Mouse (Mus musculus): ENCODE results near the gene Dntt. TPM values are rescaled to one million over a fixed set of nuclear protein-coding genes. Genes with fewer than 3 reads are reported as not detected.

Dntt gene
- polyA plus RNA-seq, 1 experiment from 2014 or later = 0.17 TPM

- WGBS = 73% methylated on average over 8 of the region's 8 CpGs
- no peaks in the 10 kb centered on the region for H3K36me3 ChIP-seq (ENCODE audit: insufficient read depth, low read length)
- H3K9me3 ChIP-seq (replicated peaks; ENCODE audit: low read length) = no peaks in the 10 kb centered on the region
- H3K27ac ChIP-seq = no peak overlapping the region
- H3K27me3 ChIP-seq (ENCODE audit: insufficient read depth, low read length) = no peaks in the 10 kb centered on the region
- no peak for TF ChIP-seq CTCF (IDR thresholded peaks at IDR 0.05; ENCODE audit: low read depth)
- DNase-seq (ENCODE audit: low spot score) = no peak
- no peak for ATAC-seq (replicated peaks; ENCODE audit: low FRiP score, low read depth)
- H3K9ac ChIP-seq (ENCODE audit: low read depth, low read length) = no peak overlapping the region
- no peak overlapping the region for H3K4me2 ChIP-seq (ENCODE audit: low read length)
- H3K4me3 ChIP-seq (replicated peaks; ENCODE audit: low read depth, low read length) = no peak overlapping the region
- H3K4me1 ChIP-seq (replicated peaks; ENCODE audit: insufficient read depth, low read length) = no peaks in the 10 kb centered on the region
Measured at GRCm38 (mm10) chr19:41101390-41101789, 72.3 kb downstream of the Dntt start.

- Histone ChIP-seq H3K4me2 (ENCODE audit: low read length) (no peak overlapping the region), H3K27me3 (ENCODE audit: insufficient read depth, low read length) (no peaks in the 10 kb centered on the region), H3K4me1 (replicated peaks; ENCODE audit: insufficient read depth, low read length) (no peaks in the 10 kb centered on the region), H3K27ac (no peak overlapping the region), H3K9me3 (replicated peaks; ENCODE audit: low read length) (no peaks in the 10 kb centered on the region), H3K9ac (ENCODE audit: low read depth, low read length) (no peak overlapping the region), H3K4me3 (replicated peaks; ENCODE audit: low read depth, low read length) (no peak overlapping the region), H3K36me3 (ENCODE audit: insufficient read depth, low read length) (no peaks in the 10 kb centered on the region)
- ATAC-seq (replicated peaks; ENCODE audit: low FRiP score, low read depth) = no peak
- DNase-seq (ENCODE audit: low spot score) = peak; percentile 76
- WGBS = 41% methylated on average over 8 of the region's 8 CpGs
- TF ChIP-seq CTCF (IDR thresholded peaks at IDR 0.05; ENCODE audit: low read depth) = peak; percentile 78
Measured at GRCm38 (mm10) chr19:41104922-41105321, 75.8 kb downstream of the Dntt start.

- H3K27me3 ChIP-seq (ENCODE audit: insufficient read depth, low read length) = no peaks in the 10 kb centered on the region
- H3K36me3 ChIP-seq (ENCODE audit: insufficient read depth, low read length) = no peaks in the 10 kb centered on the region
- no peak overlapping the region for H3K4me2 ChIP-seq (ENCODE audit: low read length)
- no peaks in the 10 kb centered on the region for H3K9me3 ChIP-seq (replicated peaks; ENCODE audit: low read length)
- no peak overlapping the region for H3K4me3 ChIP-seq (replicated peaks; ENCODE audit: low read depth, low read length)
- WGBS = 29% methylated on average over 8 of the region's 8 CpGs
- no peak overlapping the region for H3K9ac ChIP-seq (ENCODE audit: low read depth, low read length)
- TF ChIP-seq CTCF (IDR thresholded peaks at IDR 0.05; ENCODE audit: low read depth) = no peak
- H3K4me1 ChIP-seq (replicated peaks; ENCODE audit: insufficient read depth, low read length) = no peaks in the 10 kb centered on the region
- ATAC-seq (replicated peaks; ENCODE audit: low FRiP score, low read depth) = no peak
- H3K27ac ChIP-seq = no peak overlapping the region
- DNase-seq (ENCODE audit: low spot score) = no peak
Measured at GRCm38 (mm10) chr19:41107530-41107929, 78.5 kb downstream of the Dntt start.

GRCm38 (mm10) chr19:41108666-41109065, 79.6 kb downstream of the Dntt start:
- Histone ChIP-seq H3K4me1 (replicated peaks; ENCODE audit: insufficient read depth, low read length) (no peaks in the 10 kb centered on the region), H3K4me2 (ENCODE audit: low read length) (no peak overlapping the region), H3K36me3 (ENCODE audit: insufficient read depth, low read length) (no peaks in the 10 kb centered on the region), H3K9me3 (replicated peaks; ENCODE audit: low read length) (no peaks in the 10 kb centered on the region), H3K4me3 (replicated peaks; ENCODE audit: low read depth, low read length) (no peak overlapping the region), H3K9ac (ENCODE audit: low read depth, low read length) (no peak overlapping the region), H3K27me3 (ENCODE audit: insufficient read depth, low read length) (no peaks in the 10 kb centered on the region), H3K27ac (no peak overlapping the region)
- no peak for DNase-seq (ENCODE audit: low spot score)
- no peak for ATAC-seq (replicated peaks; ENCODE audit: low FRiP score, low read depth)
- no peak for TF ChIP-seq CTCF (IDR thresholded peaks at IDR 0.05; ENCODE audit: low read depth)
- 89% methylated on average over 7 of the region's 7 CpGs for WGBS

Other genes starting within 250 kb of the Dntt start
- 8.8 and 9.0 TPM in 2 replicates for gene Ccnj, start 198.0 kb upstream of the Dntt start, polyA plus RNA-seq (2015; fragmentation: Nextera tagmentation; extraction: Ambion mirVana)
- gene Zfp518a, start 134.6 kb upstream of the Dntt start, polyA plus RNA-seq (2015; fragmentation: Nextera tagmentation; extraction: Ambion mirVana) = 9.3 and 9.6 TPM in 2 replicates
- 29.7 and 29.9 TPM in 2 replicates for gene Blnk, start 34.7 kb upstream of the Dntt start, polyA plus RNA-seq (2015; fragmentation: Nextera tagmentation; extraction: Ambion mirVana)
- gene Opalin, start 47.8 kb downstream of the Dntt start, polyA plus RNA-seq (2015; fragmentation: Nextera tagmentation; extraction: Ambion mirVana) = not detected in 2 replicates
- not detected in 2 replicates for gene Tll2, start 177.6 kb downstream of the Dntt start, polyA plus RNA-seq (2015; fragmentation: Nextera tagmentation; extraction: Ambion mirVana)
- 135 and 138 TPM in 2 replicates for gene Tm9sf3, start 234.7 kb downstream of the Dntt start, polyA plus RNA-seq (2015; fragmentation: Nextera tagmentation; extraction: Ambion mirVana)